Mouse (Mus musculus): ENCODE results near the gene Nox1.

DNA sequence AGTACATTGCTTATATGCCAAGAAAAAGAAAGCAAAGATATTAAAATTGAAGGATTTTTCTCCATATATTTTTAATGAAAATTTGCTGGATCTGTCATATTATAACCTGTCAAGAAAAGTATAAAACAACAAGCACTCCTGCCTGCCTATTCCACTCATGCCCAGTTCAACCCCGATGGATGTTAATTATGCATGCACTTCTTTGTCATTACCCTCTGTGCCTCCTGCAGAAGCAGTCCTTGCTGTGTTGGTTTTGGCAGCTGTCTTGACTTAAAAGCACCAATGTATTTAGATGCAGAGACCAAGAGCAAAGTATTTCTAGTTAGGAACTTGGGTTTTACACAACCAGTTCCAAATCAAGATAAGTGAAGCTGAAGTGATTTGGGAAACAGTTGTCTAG lies 136.3 kb downstream of the Nox1 start:
- TF ChIP-seq MAFK (IDR thresholded peaks at IDR 0.05; ENCODE audit: borderline replicate concordance, low read depth, low read length) (no peak), TBP (IDR thresholded peaks at IDR 0.05; ENCODE audit: low read depth, low read length) (no peak), EP300 (IDR thresholded peaks at IDR 0.05; ENCODE audit: low read depth in 1 of 2, low read length in 2 of 2) (no peak), MAZ (IDR thresholded peaks at IDR 0.05; ENCODE audit: low read depth, low read length) (no peak), JUND (IDR thresholded peaks at IDR 0.05; ENCODE audit: low read depth, low read length) (no peak), POLR2A (IDR thresholded peaks at IDR 0.05; ENCODE audit: control insufficient read depth in 1 of 2, insufficient read depth in 1 of 2, low read depth in 1 of 2, low read length in 2 of 2, poor library complexity in 1 of 2) (no peak), CTCF (IDR thresholded peaks at IDR 0.05 in 2 of 3, conservative IDR thresholded peaks at IDR 0.05 in 1 of 3; ENCODE audit: control insufficient read depth in 1 of 3, insufficient read depth in 1 of 3, low read depth in 2 of 3, low read length in 3 of 3, poor library complexity in 1 of 3, severe bottlenecking in 1 of 3) (no peak), UBTF (IDR thresholded peaks at IDR 0.05; ENCODE audit: borderline replicate concordance, insufficient read depth, low read depth, low read length) (no peak), MEF2A (IDR thresholded peaks at IDR 0.05; ENCODE audit: extremely low read depth, insufficient replicate concordance, low read depth, low read length, poor library complexity, severe bottlenecking) (no peak), BHLHE40 (IDR thresholded peaks at IDR 0.05; ENCODE audit: borderline replicate concordance, low read depth, low read length) (no peak), RCOR1 (IDR thresholded peaks at IDR 0.05; ENCODE audit: low read depth, low read length) (no peak), MYC (IDR thresholded peaks at IDR 0.05; ENCODE audit: low read depth, low read length) (no peak), USF1 (IDR thresholded peaks at IDR 0.05; ENCODE audit: low read depth, low read length) (no peak), RAD21 (IDR thresholded peaks at IDR 0.05; ENCODE audit: low read depth, low read length) (no peak)
